Mouse (Mus musculus) CD4-positive, CD25-positive, alpha-beta regulatory T cell, adult 2 months (primary cell): ENCODE measurements at regions not wholly inside any gene's neighbourhood (a gene's known extent, or its start where the extent isn't known, plus 50 kb on each side); places are given as distances from the start of the nearest gene placed in this dataset.

Source experiments
- DNase-seq: peaks from one replicate; pipeline ENCODE4 v3.0.0-alpha.2; 2012; ENCODE audit warnings: low read depth, low spot score

DNA sequence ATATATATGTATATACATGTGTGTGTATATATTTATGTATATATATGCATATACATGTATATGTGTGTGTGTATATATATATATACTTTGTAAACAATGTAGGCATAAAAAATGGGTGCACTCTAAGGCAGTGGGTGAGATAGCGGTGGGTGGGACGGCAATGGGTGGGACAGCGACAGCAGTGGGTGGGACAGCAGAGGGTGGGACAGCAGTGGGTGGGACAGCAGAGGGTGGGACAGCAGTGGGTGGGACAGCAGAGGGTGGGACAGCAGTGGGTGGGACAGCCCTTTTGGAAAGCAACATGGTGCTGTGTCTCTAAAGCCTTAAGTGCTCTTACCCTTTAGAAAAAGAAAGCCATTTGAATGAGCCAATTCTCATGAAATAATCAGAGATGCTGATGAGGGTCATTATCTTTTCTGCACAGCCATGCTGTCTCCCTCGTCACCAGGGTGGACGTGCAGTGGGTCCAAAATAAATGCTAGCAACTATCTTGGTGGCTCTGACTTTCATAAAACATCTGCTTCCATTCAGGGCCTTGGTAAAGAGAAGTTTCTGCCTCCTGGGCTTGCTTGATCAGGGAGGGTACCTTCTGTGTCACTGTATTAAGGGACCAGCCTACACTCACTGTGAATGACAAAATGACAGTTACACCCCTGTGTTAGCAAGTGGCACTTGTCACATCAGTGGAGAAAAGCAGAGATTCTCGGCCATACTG lies 119.3 kb upstream of the Slc44a1 start:
- DNase-seq = no peak

- no peak for DNase-seq
Observed at GRCm38 (mm10) chr4:53319051-53319450, 121.2 kb upstream of the Slc44a1 start.

DNA sequence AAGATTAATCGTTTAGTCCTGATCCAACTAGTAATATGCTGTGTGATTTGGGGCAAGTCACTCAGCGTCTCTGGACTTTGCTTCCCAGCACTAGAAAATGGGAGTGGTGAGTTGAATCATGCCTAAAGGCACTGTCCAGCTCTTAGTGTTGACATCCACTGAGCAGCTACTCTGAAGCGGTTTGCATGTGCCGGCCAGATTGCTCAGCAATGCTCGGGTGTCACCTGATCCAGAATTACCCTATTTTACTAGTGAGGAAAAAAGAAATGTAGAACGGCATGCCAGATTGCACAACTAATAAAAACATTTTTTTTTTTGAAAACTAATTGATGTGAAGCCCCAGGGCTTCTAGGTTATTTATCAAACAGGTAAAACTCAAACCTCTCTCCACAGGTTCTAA lies 122.0 kb upstream of the Slc44a1 start:
- DNase-seq = no peak

DNA sequence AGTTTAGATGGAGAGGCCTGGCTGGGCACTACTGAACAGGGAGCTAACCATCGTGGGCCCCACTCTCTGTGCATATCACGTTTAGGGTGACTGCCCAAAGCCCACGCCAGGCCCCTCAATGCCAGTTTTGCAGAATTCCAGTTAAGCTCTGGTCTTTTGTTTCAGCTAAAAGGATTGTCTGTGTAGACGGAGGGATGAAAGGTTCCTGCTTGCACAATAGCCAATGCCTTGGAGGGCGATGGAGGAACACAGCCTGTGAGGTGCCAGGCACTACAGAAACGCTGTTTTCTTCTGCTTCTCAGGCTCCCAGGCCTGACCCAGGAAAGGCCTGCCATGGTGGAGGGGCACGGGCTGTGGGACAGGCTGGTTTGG lies 122.8 kb upstream of the Slc44a1 start:
- no peak for DNase-seq

DNA sequence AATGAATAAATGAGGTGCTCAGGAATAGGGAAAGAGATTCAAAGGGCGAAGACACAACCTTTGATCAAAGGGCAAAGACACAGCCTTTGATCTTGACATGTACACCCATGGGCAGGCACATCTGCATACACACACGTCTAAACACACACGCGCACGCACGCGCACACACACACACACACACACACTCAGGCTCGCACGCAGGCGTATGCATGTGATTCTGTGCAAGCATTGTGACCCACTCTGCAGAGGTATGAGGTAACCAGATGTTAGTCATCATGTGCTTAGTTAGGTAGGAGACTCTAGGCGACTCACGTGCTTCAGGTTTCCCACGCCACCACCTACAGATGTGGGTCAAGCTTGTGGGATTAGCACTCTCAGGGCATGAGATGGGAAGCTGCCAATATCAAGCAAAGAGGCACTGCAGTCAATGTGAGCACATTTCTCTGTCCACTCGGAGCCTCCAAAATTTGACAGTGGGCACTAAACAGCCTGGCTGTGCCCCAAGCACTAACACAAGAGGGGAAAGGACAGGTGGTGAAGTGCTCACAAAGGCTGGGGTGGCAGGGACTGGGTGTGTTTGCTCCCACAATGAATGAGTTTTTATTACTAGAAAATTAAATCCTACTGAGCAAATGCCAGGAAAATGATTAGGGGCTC lies 123.3 kb upstream of the Slc44a1 start:
- DNase-seq = peak; percentile 42

GRCm38 (mm10) chr4:53315876-53316762 lies 124.1 kb upstream of the Slc44a1 start:
- peak; percentile 10 for DNase-seq

DNA sequence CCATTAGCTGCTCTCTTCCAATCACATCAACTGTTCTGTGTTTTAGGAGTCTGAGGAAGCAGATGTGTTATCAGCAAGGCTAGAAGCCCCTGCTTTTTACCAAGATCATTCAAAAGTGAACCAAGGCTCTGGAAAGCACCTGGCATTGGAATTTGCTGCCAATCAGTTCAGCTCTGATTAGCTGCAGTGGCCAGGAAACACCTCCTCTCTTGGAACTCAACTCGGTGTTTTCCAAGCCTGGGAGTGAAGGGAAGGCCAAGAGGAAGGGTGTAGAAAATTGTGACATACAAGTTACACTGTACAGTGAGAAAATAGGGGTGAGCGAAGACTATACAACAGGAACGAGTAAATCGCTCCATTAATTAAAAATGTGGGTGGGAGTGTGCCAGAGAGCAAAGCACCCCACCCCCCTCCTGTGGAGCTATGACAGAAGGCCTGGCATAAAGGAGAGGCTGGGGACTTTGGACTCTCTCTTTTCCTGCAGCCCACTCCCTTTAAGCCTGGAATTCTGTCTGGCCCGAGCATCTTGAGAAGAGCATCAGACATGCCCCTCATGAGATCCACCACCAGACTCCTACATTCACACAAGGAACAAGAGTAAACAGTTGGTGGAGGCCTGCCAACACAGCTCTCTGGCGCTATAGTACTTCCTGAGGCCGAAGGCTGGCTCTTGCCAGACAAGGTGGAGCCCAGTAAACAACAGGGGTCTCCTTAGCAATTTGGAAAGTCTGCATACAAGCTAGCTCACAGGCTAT lies 124.9 kb upstream of the Slc44a1 start:
- DNase-seq = no peak

DNA sequence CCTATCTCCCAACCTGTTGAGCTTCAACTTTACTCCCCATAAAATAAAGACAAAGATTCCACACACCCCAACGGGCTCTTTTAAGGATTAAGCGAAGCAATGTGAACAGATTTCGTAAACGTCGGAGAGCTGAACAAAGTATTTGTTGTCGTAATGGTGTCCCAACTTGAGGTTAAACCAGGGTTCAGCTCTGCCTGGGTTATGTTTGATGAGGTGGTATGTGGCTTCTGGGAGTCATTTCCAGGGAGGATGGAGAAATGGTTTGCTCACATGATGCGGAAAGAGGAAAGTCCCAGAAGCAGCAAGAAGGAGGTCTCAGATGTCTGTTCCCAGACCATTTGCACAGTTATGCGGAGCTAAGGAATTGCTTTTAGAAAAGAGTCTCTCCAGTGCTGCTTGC lies 126.1 kb upstream of the Slc44a1 start:
- no peak for DNase-seq

DNA sequence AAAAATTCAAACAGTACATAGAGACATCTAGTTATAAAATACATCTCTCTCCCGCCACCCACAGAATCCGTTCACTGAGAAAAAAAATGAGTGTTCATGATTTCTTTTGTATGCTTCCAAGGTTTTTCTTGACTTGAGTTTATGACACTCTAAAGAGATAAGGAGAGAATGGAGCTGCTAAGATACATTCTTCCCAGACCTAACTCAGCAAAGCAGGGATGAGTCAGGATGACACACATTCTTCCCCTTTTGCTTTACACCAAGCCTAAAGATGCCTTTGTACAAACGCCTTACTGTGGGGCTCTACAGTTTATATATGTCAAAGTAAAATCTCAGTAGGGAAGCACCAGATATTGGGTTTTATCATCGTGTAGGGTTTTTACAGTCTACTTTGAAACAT lies 133.1 kb upstream of the Slc44a1 start:
- DNase-seq = no peak

DNA sequence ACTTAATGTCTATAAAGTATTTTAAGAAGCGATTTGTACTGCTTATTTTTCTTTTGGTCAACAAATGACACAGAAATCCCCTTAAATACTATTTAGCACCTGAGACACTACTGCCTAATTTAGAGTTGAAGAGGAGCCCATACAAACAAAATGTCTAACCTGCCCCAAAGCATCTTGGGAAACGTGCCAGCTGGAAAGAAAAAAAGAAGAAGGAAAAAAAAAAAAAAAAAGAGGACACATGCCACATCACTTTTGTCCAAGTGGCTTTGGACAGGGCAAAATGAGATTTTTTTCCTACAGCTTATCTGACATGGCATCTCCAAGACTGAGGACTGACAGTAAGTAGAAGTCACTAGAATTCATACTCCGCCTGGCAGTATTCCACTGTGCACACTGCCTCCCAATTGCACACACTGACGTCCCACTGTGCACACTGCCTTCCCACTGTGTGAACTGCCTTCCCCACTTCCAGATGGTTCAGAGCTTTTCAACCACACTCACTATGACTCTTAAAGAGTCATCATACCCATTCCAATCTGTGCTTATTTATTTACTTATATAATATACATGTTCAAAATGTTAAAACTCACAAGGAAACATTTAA lies 135.3 kb upstream of the Slc44a1 start:
- DNase-seq = no peak

- no peak for DNase-seq
Observed at GRCm38 (mm10) chr4:53304290-53304654, 135.9 kb upstream of the Slc44a1 start.

DNA sequence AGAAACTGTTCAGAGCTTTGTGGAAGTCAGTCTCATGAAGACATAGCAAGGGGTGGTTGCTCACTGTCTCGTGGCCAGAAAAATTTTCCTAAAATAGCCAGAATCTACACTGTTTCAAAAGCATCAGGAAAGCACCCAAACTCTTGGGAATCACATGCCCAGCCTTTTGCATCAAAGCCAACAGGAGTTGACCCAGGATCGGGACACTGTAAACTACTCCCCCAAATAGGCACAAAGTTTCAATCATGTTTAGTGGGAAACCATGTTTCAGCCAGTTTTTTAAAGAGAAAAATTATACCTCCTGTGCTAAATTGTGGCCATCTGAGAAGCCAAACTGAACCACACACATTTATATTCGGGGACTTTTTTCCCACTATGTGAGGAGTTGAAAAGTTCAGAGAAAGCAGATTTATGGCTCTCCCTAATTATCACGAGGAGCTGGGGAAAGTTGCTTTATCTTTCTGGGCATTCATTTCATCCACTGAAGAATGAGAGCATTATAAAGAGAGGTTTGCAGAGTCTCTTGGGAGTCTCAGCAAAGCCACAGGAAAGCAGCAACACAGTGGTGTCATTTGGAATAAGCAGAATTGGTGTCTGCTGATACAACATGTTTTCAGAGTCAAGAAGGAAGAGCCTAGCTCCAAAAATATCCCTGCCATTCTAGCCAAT lies 136.5 kb upstream of the Slc44a1 start:
- DNase-seq = no peak

GRCm38 (mm10) chr4:53297975-53298374 lies 138.3 kb upstream of the Abca1 start:
- no peak for DNase-seq

- no peak for DNase-seq
Observed at GRCm38 (mm10) chr4:53292606-53293005, 132.9 kb upstream of the Abca1 start.

DNA sequence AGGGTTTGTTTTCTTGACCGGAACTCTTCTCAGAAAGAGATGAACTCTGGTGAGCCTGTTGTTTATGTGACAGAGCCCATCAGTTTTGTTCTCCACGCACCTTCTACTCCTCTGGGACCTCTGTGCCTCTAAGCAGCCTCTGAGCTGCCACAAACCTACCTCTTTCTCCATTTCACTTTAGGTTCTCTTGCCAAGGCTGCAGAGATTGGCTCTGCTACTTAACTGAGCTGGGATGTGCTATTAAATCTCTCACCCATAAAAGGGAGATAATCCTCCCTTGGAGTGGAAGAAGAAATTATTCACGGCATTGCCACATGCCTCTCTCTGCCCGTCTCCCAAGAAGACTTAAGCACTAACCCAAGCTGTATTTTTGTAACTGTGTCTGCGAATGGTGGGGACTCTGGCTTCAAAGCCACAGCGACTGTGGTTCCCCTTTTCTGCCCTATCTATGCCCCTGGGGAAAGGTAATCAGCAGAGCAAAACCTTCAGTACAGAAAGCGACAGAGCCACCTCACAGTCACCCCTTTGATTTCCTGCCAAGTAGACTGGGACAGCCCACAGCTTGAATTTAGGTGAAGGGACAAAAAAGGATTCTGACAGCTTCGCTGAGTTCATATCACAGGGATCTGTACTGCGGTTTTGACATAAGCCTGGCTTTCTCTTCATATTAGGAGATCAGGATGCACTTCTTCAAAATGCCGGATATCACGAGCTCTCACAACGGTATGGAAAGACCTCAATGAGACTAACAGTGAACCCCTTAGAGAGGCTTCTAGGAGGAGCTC lies 118.2 kb upstream of the Abca1 start:
- peak; percentile 45 for DNase-seq

DNA sequence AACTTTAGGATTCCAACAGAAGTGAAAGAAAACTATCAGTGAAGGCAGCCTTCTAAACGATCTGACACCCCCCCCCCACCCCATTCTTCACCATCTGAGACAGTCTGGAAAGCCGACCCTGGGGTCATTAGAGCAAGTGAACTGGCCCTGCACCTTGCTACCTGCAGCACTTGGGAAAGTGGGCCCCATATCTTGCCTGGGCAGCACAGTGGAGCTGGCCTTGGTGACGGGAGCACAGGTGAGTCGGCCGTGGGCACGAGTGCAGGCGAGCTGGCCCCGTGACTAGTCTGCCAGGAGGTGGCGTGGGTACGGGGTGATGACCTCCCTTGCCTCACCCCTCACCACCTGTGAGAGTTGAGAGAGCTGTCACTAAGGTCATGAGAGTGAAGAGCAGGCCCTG lies 110.7 kb upstream of the Abca1 start:
- DNase-seq = no peak

DNA sequence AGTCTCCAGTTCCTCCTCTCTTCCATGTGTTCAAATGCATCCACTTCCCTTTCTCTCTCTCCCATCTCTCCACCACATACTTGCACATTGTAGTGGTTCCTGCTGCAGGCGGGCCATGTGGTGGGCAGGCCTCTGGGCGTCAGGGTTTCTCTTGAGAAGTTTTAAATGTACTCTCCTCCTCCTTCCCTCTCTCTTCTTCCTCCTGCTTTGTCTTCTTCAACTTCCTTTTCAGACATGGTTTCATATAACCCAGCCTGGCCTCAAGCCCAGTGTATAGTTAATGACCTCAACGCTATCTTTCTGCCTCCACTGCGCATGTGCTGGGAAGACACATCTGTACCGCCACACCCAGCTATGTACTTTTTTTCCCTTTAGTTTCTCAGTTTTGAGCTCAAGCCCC lies 110.3 kb upstream of the Abca1 start:
- peak; percentile 12 for DNase-seq

GRCm38 (mm10) chr4:53269251-53269842 lies 109.7 kb upstream of the Abca1 start:
- DNase-seq = no peak

GRCm38 (mm10) chr4:53264901-53265300 lies 105.2 kb upstream of the Abca1 start:
- no peak for DNase-seq

- no peak for DNase-seq
Observed at GRCm38 (mm10) chr4:53264501-53264900, 104.8 kb upstream of the Abca1 start.
